Mouse (Mus musculus): Measurements from ENCODE around the gene Slc30a5. TPM values are rescaled to one million over a fixed set of nuclear protein-coding genes. Genes with fewer than 3 reads are reported as not detected.
A peak's percentile ranks its signal among the peaks of the same experiment; 100 is the strongest.

Gene Slc30a5
- polyA plus RNA-seq, 1 experiment: 23.2 TPM

DNA sequence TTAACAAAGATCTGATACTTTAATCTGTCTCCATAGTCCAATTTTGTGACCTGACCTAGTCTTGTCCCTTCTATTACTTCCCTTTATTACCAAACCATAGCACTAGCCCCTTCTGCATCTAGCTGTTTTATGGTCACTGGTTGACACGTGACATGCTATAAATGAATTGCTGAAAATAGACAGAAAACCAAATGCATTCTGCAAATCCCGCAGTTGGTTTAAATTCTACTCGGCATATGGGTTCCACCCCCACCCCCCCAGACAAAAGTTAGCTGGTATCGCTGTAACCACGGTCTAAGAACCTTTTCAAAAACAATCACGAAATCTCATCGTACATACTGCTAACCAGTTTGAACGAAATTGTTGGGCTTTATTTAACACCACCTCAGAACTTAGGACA lies 1.0 kb downstream of the Slc30a5 start:
- peaks cover 5% of the 10 kb centered on the region for H3K4me1 ChIP-seq (ENCODE audit: control insufficient read depth, insufficient read depth, low read length)
- 0% methylated on average over 8 of the region's 8 CpGs for WGBS
- H3K27ac ChIP-seq (ENCODE audit: control insufficient read depth, insufficient read depth, low read depth, low read length, poor library complexity): no peak overlapping the region; the same call in 1 of the 2 replicates
- peak overlapping the region; percentile 76 for H3K4me3 ChIP-seq (replicated peaks; ENCODE audit: control insufficient read depth, low read depth, low read length)
- TF ChIP-seq CTCF (IDR thresholded peaks at IDR 0.05; ENCODE audit: control insufficient read depth, insufficient read depth, low read length) (no peak), POLR2A (IDR thresholded peaks at IDR 0.05; ENCODE audit: borderline replicate concordance, control insufficient read depth, low read depth, low read length) (no peak)

GRCm38 (mm10) chr13:100831123-100831522 lies 2.1 kb downstream of the Slc30a5 start:
- H3K27ac ChIP-seq (ENCODE audit: control insufficient read depth, insufficient read depth, low read depth, low read length, poor library complexity): no peak overlapping the region
- 73% methylated on average over 6 of the region's 6 CpGs for WGBS
- TF ChIP-seq POLR2A (IDR thresholded peaks at IDR 0.05; ENCODE audit: borderline replicate concordance, control insufficient read depth, low read depth, low read length): no peak
- no peak for TF ChIP-seq CTCF (IDR thresholded peaks at IDR 0.05; ENCODE audit: control insufficient read depth, insufficient read depth, low read length)
- peak overlapping the region; percentile 12 for H3K4me3 ChIP-seq (replicated peaks; ENCODE audit: control insufficient read depth, low read depth, low read length)
- H3K4me1 ChIP-seq (ENCODE audit: control insufficient read depth, insufficient read depth, low read length): peaks cover 5% of the 10 kb centered on the region

DNA sequence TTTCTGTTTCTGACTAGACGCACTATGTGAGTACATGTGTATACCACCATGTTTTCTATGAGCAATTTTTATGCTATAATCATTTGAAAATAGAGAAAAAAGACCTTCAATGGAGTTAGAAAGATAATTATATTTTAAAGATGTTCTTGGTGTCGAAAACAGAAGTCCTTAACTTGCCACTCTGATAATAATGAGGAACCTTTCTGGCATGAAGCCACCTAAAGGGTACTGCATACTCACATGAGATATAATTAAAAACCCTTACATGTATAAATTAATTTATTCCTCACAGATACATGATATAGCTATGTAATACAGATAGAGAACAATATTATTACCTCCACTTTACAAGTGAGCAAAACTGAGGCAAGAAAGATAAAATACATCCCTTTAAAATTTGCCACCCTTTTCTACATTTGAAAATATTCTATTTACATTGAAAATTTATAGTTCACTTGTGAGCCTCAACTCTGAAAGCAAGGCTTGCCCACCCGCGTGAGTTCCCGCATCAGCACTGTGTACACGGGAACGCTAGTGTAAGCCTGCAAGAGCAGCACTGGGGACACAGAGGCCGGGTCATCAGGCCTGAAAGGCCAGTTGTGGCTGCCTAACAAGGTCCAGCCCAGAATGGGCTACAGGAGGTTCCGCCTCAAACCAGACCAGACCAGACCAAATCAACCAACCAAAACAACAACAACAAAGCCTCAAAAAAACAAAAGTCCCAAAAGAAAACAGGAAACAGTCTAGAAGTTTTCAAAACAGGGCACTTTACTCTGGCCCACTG lies 7.4 kb downstream of the Slc30a5 start:
- H3K4me1 ChIP-seq (ENCODE audit: control insufficient read depth, insufficient read depth, low read length): peaks cover 1% of the 10 kb centered on the region; the same call in 1 of the 2 replicates
- H3K4me3 ChIP-seq (replicated peaks; ENCODE audit: control insufficient read depth, low read depth, low read length): no peak overlapping the region
- TF ChIP-seq CTCF (IDR thresholded peaks at IDR 0.05; ENCODE audit: control insufficient read depth, insufficient read depth, low read length): no peak
- WGBS: 87% methylated on average over 9 of the region's 9 CpGs
- no peak overlapping the region for H3K27ac ChIP-seq (ENCODE audit: control insufficient read depth, insufficient read depth, low read depth, low read length, poor library complexity)

DNA sequence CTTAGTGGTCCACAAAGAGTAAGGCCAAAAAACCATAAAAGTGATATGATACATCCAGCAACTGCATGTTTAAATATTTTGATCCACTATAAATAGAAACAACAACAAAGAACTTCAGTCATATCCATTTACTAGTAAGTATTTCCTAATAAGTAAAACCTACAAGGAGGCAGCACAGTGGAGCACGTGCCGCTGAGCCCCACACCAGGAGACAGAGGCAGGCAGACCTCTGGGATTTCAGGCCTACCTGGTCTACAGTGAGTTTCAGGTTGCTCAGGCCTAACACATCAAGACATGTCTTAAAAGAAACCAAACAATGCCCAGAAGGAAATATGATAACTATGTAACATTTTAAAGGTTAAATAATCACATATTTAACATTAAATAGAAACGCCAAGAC lies 8.3 kb downstream of the Slc30a5 start:
- WGBS: 84% methylated on average over 3 of the region's 3 CpGs
- H3K4me3 ChIP-seq (replicated peaks; ENCODE audit: control insufficient read depth, low read depth, low read length): no peak overlapping the region
- peak overlapping the region; percentile 79 for H3K27ac ChIP-seq (ENCODE audit: control insufficient read depth, insufficient read depth, low read depth, low read length, poor library complexity)
- TF ChIP-seq POLR2A (IDR thresholded peaks at IDR 0.05; ENCODE audit: borderline replicate concordance, control insufficient read depth, low read depth, low read length): no peak
- TF ChIP-seq CTCF (IDR thresholded peaks at IDR 0.05; ENCODE audit: control insufficient read depth, insufficient read depth, low read length): no peak
- peaks cover 1% of the 10 kb centered on the region; the same call in 1 of the 2 replicates for H3K4me1 ChIP-seq (ENCODE audit: control insufficient read depth, insufficient read depth, low read length)

DNA sequence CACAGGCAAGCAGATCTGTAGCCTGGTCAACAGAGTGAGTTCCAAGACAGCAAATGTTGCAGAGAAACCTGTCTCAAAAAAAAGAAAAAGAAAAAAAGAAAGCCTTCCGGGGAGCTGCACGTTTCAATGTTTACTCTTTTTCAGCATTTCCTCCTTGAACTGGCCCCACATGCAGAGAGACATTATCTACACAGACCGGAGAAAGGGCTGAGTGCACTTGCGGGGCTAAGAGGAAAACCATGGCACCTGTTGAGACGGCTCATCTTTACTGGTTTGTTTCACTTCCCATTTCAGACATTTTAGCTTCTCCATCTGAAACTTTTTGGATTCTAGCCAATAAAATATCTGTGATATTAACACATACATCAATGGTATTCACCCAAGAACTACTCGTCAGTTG lies 8.9 kb downstream of the Slc30a5 start:
- 17% methylated on average over 6 of the region's 6 CpGs for WGBS
- Histone ChIP-seq H3K4me3 (replicated peaks; ENCODE audit: control insufficient read depth, low read depth, low read length) (no peak overlapping the region), H3K4me1 (ENCODE audit: control insufficient read depth, insufficient read depth, low read length) (peaks cover 1% of the 10 kb centered on the region; the same call in 1 of the 2 replicates), H3K27ac (ENCODE audit: control insufficient read depth, insufficient read depth, low read depth, low read length, poor library complexity) (peak overlapping the region; percentile 81; the same call in 1 of the 2 replicates)
- no peak for TF ChIP-seq POLR2A (IDR thresholded peaks at IDR 0.05; ENCODE audit: borderline replicate concordance, control insufficient read depth, low read depth, low read length)
- TF ChIP-seq CTCF (IDR thresholded peaks at IDR 0.05; ENCODE audit: control insufficient read depth, insufficient read depth, low read length): no peak

- peaks cover 1% of the 10 kb centered on the region; the same call in 1 of the 2 replicates for H3K4me1 ChIP-seq (ENCODE audit: control insufficient read depth, insufficient read depth, low read length)
- peak overlapping the region; percentile 81 for H3K27ac ChIP-seq (ENCODE audit: control insufficient read depth, insufficient read depth, low read depth, low read length, poor library complexity)
- TF ChIP-seq POLR2A (IDR thresholded peaks at IDR 0.05; ENCODE audit: borderline replicate concordance, control insufficient read depth, low read depth, low read length): no peak
- no peak for TF ChIP-seq CTCF (IDR thresholded peaks at IDR 0.05; ENCODE audit: control insufficient read depth, insufficient read depth, low read length)
- no peak overlapping the region for H3K4me3 ChIP-seq (replicated peaks; ENCODE audit: control insufficient read depth, low read depth, low read length)
- 81% methylated on average over 3 of the region's 3 CpGs for WGBS
Observed at GRCm38 (mm10) chr13:100823863-100824262, 9.4 kb downstream of the Slc30a5 start.

GRCm38 (mm10) chr13:100814451-100814850 lies 18.8 kb downstream of the Slc30a5 start:
- Histone ChIP-seq H3K27ac (ENCODE audit: control insufficient read depth, insufficient read depth, low read depth, low read length, poor library complexity) (no peak overlapping the region; the same call in 1 of the 2 replicates), H3K4me1 (ENCODE audit: control insufficient read depth, insufficient read depth, low read length) (no peaks in the 10 kb centered on the region; the same call in 1 of the 2 replicates), H3K4me3 (replicated peaks; ENCODE audit: control insufficient read depth, low read depth, low read length) (no peak overlapping the region)
- no peak for TF ChIP-seq CTCF (IDR thresholded peaks at IDR 0.05; ENCODE audit: control insufficient read depth, insufficient read depth, low read length)
- TF ChIP-seq POLR2A (IDR thresholded peaks at IDR 0.05; ENCODE audit: borderline replicate concordance, control insufficient read depth, low read depth, low read length): no peak
- 71% methylated on average over 6 of the region's 6 CpGs for WGBS

- TF ChIP-seq POLR2A (IDR thresholded peaks at IDR 0.05; ENCODE audit: borderline replicate concordance, control insufficient read depth, low read depth, low read length) (no peak), CTCF (IDR thresholded peaks at IDR 0.05; ENCODE audit: control insufficient read depth, insufficient read depth, low read length) (no peak)
- no peaks in the 10 kb centered on the region for H3K4me1 ChIP-seq (ENCODE audit: control insufficient read depth, insufficient read depth, low read length)
- no peak overlapping the region for H3K27ac ChIP-seq (ENCODE audit: control insufficient read depth, insufficient read depth, low read depth, low read length, poor library complexity)
- WGBS: 94% methylated on average over 3 of the region's 3 CpGs
- no peak overlapping the region for H3K4me3 ChIP-seq (replicated peaks; ENCODE audit: control insufficient read depth, low read depth, low read length)
Observed at GRCm38 (mm10) chr13:100805776-100806175, 27.5 kb downstream of the Slc30a5 start.
